Mouse (Mus musculus) MEL (cell line): ENCODE measurements around the gene Itgb6.

ENCODE experiments used
- CTCF ChIP-seq, 3 experiments: IDR thresholded peaks in 2 of 3; conservative IDR thresholded peaks in 1 of 3; 2 replicates each; pipeline ENCODE4 v1.5.1; 2011 to 2012; ENCODE audit warnings: low read length in 3 of 3, low read depth in 2 of 3, mild to moderate bottlenecking in 2 of 3, improper control_type of control experiment in 1 of 3, inconsistent platforms in 1 of 3, mixed read lengths in 1 of 3, moderate library complexity in 1 of 3; ENCODE audit not compliant: control insufficient read depth in 1 of 3, insufficient read depth in 1 of 3, poor library complexity in 1 of 3, severe bottlenecking in 1 of 3
- E2F4 ChIP-seq: IDR thresholded peaks from 2 replicates; pipeline ENCODE4 v1.6.1; 2011; ENCODE audit warnings: low read depth, low read length, improper control_type of control experiment, borderline replicate concordance
- EP300 ChIP-seq, 2 experiments: IDR thresholded peaks; 2 replicates each; pipeline ENCODE4 v1.6.1; 2011; ENCODE audit warnings: improper control_type of control experiment in 2 of 2, low read length in 2 of 2, low read depth in 1 of 2, mild to moderate bottlenecking in 1 of 2
- GABPA ChIP-seq: IDR thresholded peaks from 2 replicates; pipeline ENCODE4 v1.6.1; 2012; ENCODE audit warnings: low read depth, mild to moderate bottlenecking, inconsistent platforms, low read length, improper control_type of control experiment, moderate library complexity
- POLR2A ChIP-seq, 2 experiments: IDR thresholded peaks; 2 replicates each; pipeline ENCODE4 v1.6.1; 2011 to 2012; ENCODE audit warnings: low read length in 2 of 2, mild to moderate bottlenecking in 2 of 2, control low read depth in 1 of 2, improper control_type of control experiment in 1 of 2, low read depth in 1 of 2, moderate library complexity in 1 of 2; ENCODE audit not compliant: control insufficient read depth in 1 of 2, insufficient read depth in 1 of 2, poor library complexity in 1 of 2
- UBTF ChIP-seq: IDR thresholded peaks from 2 replicates; pipeline ENCODE4 v1.6.1; 2012; ENCODE audit warnings: low read depth, mild to moderate bottlenecking, inconsistent platforms, low read length, improper control_type of control experiment, moderate library complexity, borderline replicate concordance; ENCODE audit not compliant: insufficient read depth
- USF1 ChIP-seq: IDR thresholded peaks from 2 replicates; pipeline ENCODE4 v1.6.1; 2014; ENCODE audit warnings: low read depth, mild to moderate bottlenecking, inconsistent platforms, low read length, improper control_type of control experiment, moderate library complexity
- USF2 ChIP-seq, 2 experiments: IDR thresholded peaks; 2 replicates each; pipeline ENCODE4 v1.6.1; 2011 to 2012; ENCODE audit warnings: improper control_type of control experiment in 2 of 2, low read length in 2 of 2, borderline replicate concordance in 1 of 2, inconsistent platforms in 1 of 2, low read depth in 1 of 2, mild to moderate bottlenecking in 1 of 2; ENCODE audit not compliant: insufficient read depth in 1 of 2
- ZKSCAN1 ChIP-seq: IDR thresholded peaks from 2 replicates; pipeline ENCODE4 v1.6.1; 2012; ENCODE audit warnings: low read depth, mild to moderate bottlenecking, inconsistent platforms, low read length, improper control_type of control experiment, moderate library complexity

GRCm38 (mm10) chr2:60722967-60723366 is 524 bp upstream of the Itgb6 start:
- TF ChIP-seq GABPA (no peak), UBTF (no peak), EP300 (IDR thresholded peaks at IDR 0.05; ENCODE audit: low read depth in 1 of 2, low read length in 2 of 2) (no peak), E2F4 (no peak), ZKSCAN1 (no peak), CTCF (IDR thresholded peaks at IDR 0.05 in 2 of 3, conservative IDR thresholded peaks at IDR 0.05 in 1 of 3; ENCODE audit: control insufficient read depth in 1 of 3, insufficient read depth in 1 of 3, low read depth in 2 of 3, low read length in 3 of 3, poor library complexity in 1 of 3, severe bottlenecking in 1 of 3) (no peak), POLR2A (IDR thresholded peaks at IDR 0.05; ENCODE audit: control insufficient read depth in 1 of 2, insufficient read depth in 1 of 2, low read depth in 1 of 2, low read length in 2 of 2, poor library complexity in 1 of 2) (no peak), USF1 (no peak), USF2 (IDR thresholded peaks at IDR 0.05; ENCODE audit: borderline replicate concordance in 1 of 2, insufficient read depth in 1 of 2, low read depth in 1 of 2, low read length in 2 of 2) (no peak)
